Mouse (Mus musculus) myocyte (in vitro differentiated cells): Measurements from ENCODE around the gene Hpdl. TPM values are rescaled to one million over a fixed set of nuclear protein-coding genes. Genes with fewer than 3 reads are reported as not detected.

Experiments
- H3K27me3 ChIP-seq: one replicate; pipeline ENCODE4 v1.6.1; 2011; ENCODE audit not compliant: control insufficient read depth, insufficient read depth, insufficient read length
- H3K36me3 ChIP-seq: one replicate; pipeline ENCODE4 v1.6.1; 2011; ENCODE audit not compliant: control insufficient read depth, insufficient read depth
- H3K4me2 ChIP-seq: one replicate; pipeline ENCODE4 v1.6.1; 2011; ENCODE audit warnings: low read depth, control low read depth
- H3K4me3 ChIP-seq: one replicate; pipeline ENCODE4 v1.5.1; 2011; ENCODE audit warnings: mild to moderate bottlenecking, control low read depth, moderate library complexity
- H3K79me2 ChIP-seq: one replicate; pipeline ENCODE4 v1.6.1; 2011; ENCODE audit not compliant: control insufficient read depth, insufficient read depth
- H3ac ChIP-seq: one replicate; pipeline ENCODE4 v1.6.1; 2011; ENCODE audit not compliant: control insufficient read depth, insufficient read length
- CEBPB ChIP-seq: IDR thresholded peaks from 2 replicates; pipeline ENCODE4 v1.6.1; 2011; ENCODE audit warnings: mild to moderate bottlenecking, moderate library complexity; ENCODE audit not compliant: poor library complexity, insufficient read depth, severe bottlenecking
- E2F4 ChIP-seq: IDR thresholded peaks from one replicate; pipeline ENCODE4 v1.6.1; 2011; ENCODE audit warnings: mild to moderate bottlenecking, control low read depth, moderate library complexity; ENCODE audit not compliant: insufficient read depth
- MAX ChIP-seq: IDR thresholded peaks from one replicate; pipeline ENCODE4 v1.6.1; 2011; ENCODE audit warnings: low read depth, mild to moderate bottlenecking, control low read depth
- MYOD1 ChIP-seq, 3 experiments: IDR thresholded peaks; one replicate each; pipeline ENCODE4 v1.6.1; 2011; ENCODE audit warnings: control low read depth in 2 of 3, low read depth in 2 of 3, mild to moderate bottlenecking in 2 of 3, moderate library complexity in 1 of 3; ENCODE audit not compliant: insufficient read length in 2 of 3, control insufficient read depth in 1 of 3
- MYOG ChIP-seq, 3 experiments: IDR thresholded peaks; one replicate each; pipeline ENCODE4 v1.6.1; 2011; ENCODE audit warnings: control low read depth in 2 of 3, low read depth in 2 of 3, mild to moderate bottlenecking in 2 of 3; ENCODE audit not compliant: insufficient read length in 2 of 3, control insufficient read depth in 1 of 3, insufficient read depth in 1 of 3
- POLR2A ChIP-seq: IDR thresholded peaks from one replicate; pipeline ENCODE4 v1.6.1; 2011; ENCODE audit warnings: low read depth, mild to moderate bottlenecking, control low read depth, moderate library complexity; ENCODE audit not compliant: insufficient read length
- POLR2AphosphoS2 ChIP-seq: IDR thresholded peaks from one replicate; pipeline ENCODE4 v1.6.1; 2011; ENCODE audit warnings: low read depth, control low read depth; ENCODE audit not compliant: insufficient read length
- REST ChIP-seq: IDR thresholded peaks from one replicate; pipeline ENCODE4 v1.6.1; 2011; ENCODE audit warnings: mild to moderate bottlenecking, control low read depth, moderate library complexity; ENCODE audit not compliant: insufficient read depth, insufficient read length
- SRF ChIP-seq: IDR thresholded peaks from one replicate; pipeline ENCODE4 v1.6.1; 2011; ENCODE audit warnings: low read depth; ENCODE audit not compliant: control insufficient read depth, insufficient read length
- TCF12 ChIP-seq: IDR thresholded peaks from one replicate; pipeline ENCODE4 v1.6.1; 2011; ENCODE audit warnings: mild to moderate bottlenecking, control low read depth; ENCODE audit not compliant: poor library complexity, insufficient read depth, severe bottlenecking
- TCF3 ChIP-seq: IDR thresholded peaks from one replicate; pipeline ENCODE4 v1.6.1; 2011; ENCODE audit warnings: low read depth, control low read depth; ENCODE audit not compliant: insufficient read length
- USF1 ChIP-seq: IDR thresholded peaks from one replicate; pipeline ENCODE4 v1.6.1; 2011; ENCODE audit warnings: low read depth, mild to moderate bottlenecking, control low read depth, moderate library complexity
- polyA plus RNA-seq: library from polyadenylated mRNA; unstranded; fragments of >200 nt; fragmentation: generic; extraction: Trizol; gene quantifications from one replicate; pipeline ENCODE4 v1.2.1, GENCODE M21; 2012; ENCODE audit warnings: missing spikeins

Hpdl gene
- polyA plus RNA-seq, 1 experiment: 1.5 TPM

DNA sequence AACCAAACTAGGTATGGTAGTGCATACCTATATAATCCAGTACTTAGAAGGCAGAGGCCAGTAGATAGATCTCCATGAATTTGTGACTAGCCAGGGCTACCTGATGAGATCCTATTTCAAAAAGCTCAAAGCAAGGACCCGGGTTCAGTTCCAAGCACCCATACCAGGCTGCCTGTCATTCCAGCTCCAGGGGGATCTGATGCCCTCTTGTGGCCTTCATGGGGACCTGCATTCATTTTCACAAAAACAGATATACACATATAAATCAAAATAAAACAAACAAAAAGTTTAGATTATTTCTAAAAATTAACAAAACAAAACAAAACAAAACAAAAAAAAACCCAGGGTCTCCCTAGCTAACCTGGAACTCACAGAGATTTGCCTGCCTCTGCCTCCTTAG is 34.9 kb downstream of the Hpdl start:
- Histone ChIP-seq H3K27me3 (no peaks in the 10 kb centered on the region), H3K36me3 (no peaks in the 10 kb centered on the region), H3K4me2 (no peak overlapping the region), H3K4me3 (no peak overlapping the region), H3ac (no peak overlapping the region), H3K79me2 (no peaks in the 10 kb centered on the region)
- TF ChIP-seq MYOD1 (IDR thresholded peaks at IDR 0.05; ENCODE audit: control insufficient read depth in 1 of 3, insufficient read length in 2 of 3, low read depth in 2 of 3) (no peak), USF1 (no peak), MAX (no peak), POLR2A (no peak), SRF (no peak), POLR2AphosphoS2 (no peak), TCF3 (no peak), MYOG (IDR thresholded peaks at IDR 0.05; ENCODE audit: control insufficient read depth in 1 of 3, insufficient read depth in 1 of 3, insufficient read length in 2 of 3, low read depth in 2 of 3) (no peak), CEBPB (no peak), REST (no peak), E2F4 (no peak), TCF12 (no peak)

GRCm38 (mm10) chr4:116782171-116782570 is 39.3 kb downstream of the Hpdl start:
- Histone ChIP-seq H3K27me3 (no peaks in the 10 kb centered on the region), H3K79me2 (no peaks in the 10 kb centered on the region), H3ac (no peak overlapping the region)

DNA sequence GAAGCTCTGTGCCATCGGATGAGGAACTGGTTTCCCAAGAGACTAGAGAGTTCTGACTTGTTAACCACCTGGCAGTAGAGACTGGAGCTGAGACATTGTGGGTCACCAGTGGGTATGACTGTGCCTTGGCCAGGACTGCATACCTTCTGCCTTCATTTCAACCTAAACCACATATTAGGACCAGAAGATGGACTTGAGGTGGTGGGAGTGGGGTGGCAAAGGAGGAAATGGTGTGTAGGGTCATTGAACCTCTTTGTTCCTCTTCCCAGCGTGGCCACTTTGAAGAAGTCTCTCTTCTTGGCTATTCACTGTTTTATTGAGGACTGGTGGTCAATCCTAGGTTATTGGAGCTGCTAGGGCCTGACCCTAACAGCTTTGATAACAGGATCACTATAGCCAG is 40.1 kb downstream of the Hpdl start:
- Histone ChIP-seq H3ac (no peak overlapping the region), H3K79me2 (no peaks in the 10 kb centered on the region)

More at GRCm38 (mm10) chr4:116782171-116782570, 39.3 kb downstream of the Hpdl start:
- Histone ChIP-seq H3K4me3 (no peak overlapping the region), H3K36me3 (no peaks in the 10 kb centered on the region), H3K4me2 (no peak overlapping the region)
- TF ChIP-seq MAX: no peak
- TF ChIP-seq CEBPB: no peak
- TF ChIP-seq TCF12: no peak
- no peak for TF ChIP-seq USF1
- TF ChIP-seq MYOG (IDR thresholded peaks at IDR 0.05; ENCODE audit: control insufficient read depth in 1 of 3, insufficient read depth in 1 of 3, insufficient read length in 2 of 3, low read depth in 2 of 3): no peak
- TF ChIP-seq E2F4: no peak
- TF ChIP-seq REST: no peak
- TF ChIP-seq POLR2A: no peak

GRCm38 (mm10) chr4:116780541-116780940 is 41.0 kb downstream of the Hpdl start:
- no peaks in the 10 kb centered on the region for H3K79me2 ChIP-seq
- H3ac ChIP-seq: no peak overlapping the region
- H3K4me2 ChIP-seq: no peak overlapping the region
- no peak overlapping the region for H3K4me3 ChIP-seq
- H3K27me3 ChIP-seq: no peaks in the 10 kb centered on the region
- H3K36me3 ChIP-seq: no peaks in the 10 kb centered on the region
- TF ChIP-seq SRF (no peak), REST (no peak), POLR2AphosphoS2 (no peak), MYOG (IDR thresholded peaks at IDR 0.05; ENCODE audit: control insufficient read depth in 1 of 3, insufficient read depth in 1 of 3, insufficient read length in 2 of 3, low read depth in 2 of 3) (no peak), POLR2A (no peak), E2F4 (no peak)

More for the DNA sequence above, 40.1 kb downstream of the Hpdl start:
- H3K36me3 ChIP-seq: no peaks in the 10 kb centered on the region
- no peak for TF ChIP-seq TCF12
- no peak for TF ChIP-seq CEBPB
- no peak for TF ChIP-seq POLR2AphosphoS2
- no peak for TF ChIP-seq MAX
- TF ChIP-seq REST: no peak
- no peak for TF ChIP-seq POLR2A
- no peak for TF ChIP-seq TCF3
- TF ChIP-seq USF1: no peak
- no peak for TF ChIP-seq SRF
- TF ChIP-seq MYOD1 (IDR thresholded peaks at IDR 0.05; ENCODE audit: control insufficient read depth in 1 of 3, insufficient read length in 2 of 3, low read depth in 2 of 3): no peak
- no peak for TF ChIP-seq MYOG (IDR thresholded peaks at IDR 0.05; ENCODE audit: control insufficient read depth in 1 of 3, insufficient read depth in 1 of 3, insufficient read length in 2 of 3, low read depth in 2 of 3)
- TF ChIP-seq E2F4: no peak
- H3K4me3 ChIP-seq: no peak overlapping the region
- no peaks in the 10 kb centered on the region for H3K27me3 ChIP-seq
- no peak overlapping the region for H3K4me2 ChIP-seq

DNA sequence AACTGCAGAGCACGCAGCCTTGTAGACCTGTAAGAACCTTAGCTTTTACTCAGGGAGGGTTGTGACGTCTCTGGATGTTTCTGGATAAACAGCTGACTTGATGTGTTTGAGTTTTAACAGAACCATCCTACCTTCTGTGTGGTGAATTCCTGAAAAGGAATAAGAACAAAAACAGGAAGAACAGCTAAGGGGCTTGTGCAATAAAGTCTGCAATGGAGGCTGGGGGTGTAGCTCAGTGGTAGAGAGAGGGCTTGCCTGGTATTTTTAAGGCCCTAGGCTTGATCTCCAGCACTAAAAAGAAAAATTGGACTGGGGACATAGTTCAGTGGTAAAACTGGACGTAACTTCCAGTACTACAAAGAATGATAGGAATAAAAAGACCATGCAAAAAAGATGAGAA is 44.4 kb downstream of the Hpdl start:
- Histone ChIP-seq H3ac (no peak overlapping the region), H3K4me2 (no peak overlapping the region), H3K36me3 (no peaks in the 10 kb centered on the region), H3K27me3 (no peaks in the 10 kb centered on the region), H3K4me3 (no peak overlapping the region), H3K79me2 (no peaks in the 10 kb centered on the region)
- TF ChIP-seq POLR2A (no peak), CEBPB (no peak)
